Comparison of ENCODE assay signal across 9 mouse cellular contexts in genomic region chr1:75494878-75495548, GRCm38 (mm10). TPM values are rescaled to one million over a fixed set of nuclear protein-coding genes. Genes with fewer than 3 reads are reported as not detected.
DNase-seq lines count a peak whose midpoint lies in the region; ATAC-seq and TF ChIP-seq lines count a peak whose summit lies in the region.
"Had no signal": no experiment of that assay in that cellular context is flagged by ENCODE, and none has a peak within 500 bp of the region (broad histone marks: within the 10 kb centered on the region; RNA-seq: fewer than 3 reads in every experiment).

No protein-coding gene starts in this region.

- H3K27me3 ChIP-seq in G1E (ENCODE audit: insufficient read depth, low read length), result peaks cover 26% of the 10 kb centered on the region; the same call in 1 of the 2 replicates
- no peaks in the 10 kb centered on the region; the same call in 1 of the 2 replicates for H3K27me3 ChIP-seq in kidney, embryonic 14.5 days (ENCODE audit: control insufficient read depth, insufficient read depth, low read length)
- H3K27me3 ChIP-seq in midbrain, postnatal 0 days (ENCODE audit: insufficient read depth, low read length), result no peaks in the 10 kb centered on the region

- WGBS in kidney, embryonic 14.5 days, result 24% methylated on average over 12 of the region's 12 CpGs
- 43% methylated on average over 12 of the region's 12 CpGs for WGBS in midbrain, postnatal 0 days

- peak; percentile 87 for TF ChIP-seq CTCF in left cerebral cortex, adult 2 months (IDR thresholded peaks at IDR 0.05)
- peak; percentile 88 for TF ChIP-seq CTCF in G1E (IDR thresholded peaks at IDR 0.05; ENCODE audit: low read depth, low read length)
- TF ChIP-seq CTCF in midbrain, postnatal 0 days (IDR thresholded peaks at IDR 0.05), result peak; percentile 86

- H3K9me3 ChIP-seq in G1E (replicated peaks), result no peaks in the 10 kb centered on the region
- H3K9me3 ChIP-seq in kidney, embryonic 14.5 days (ENCODE audit: control insufficient read depth, low read length), result no peaks in the 10 kb centered on the region
- H3K9me3 ChIP-seq in midbrain, postnatal 0 days (ENCODE audit: low read length), result no peaks in the 10 kb centered on the region
- H3K9me3 ChIP-seq: liver, embryonic 13.5 days had no signal

- DNase-seq in left cerebral cortex, adult 2 months (ENCODE audit: extremely low spot score in 1 of 2, low spot score in 2 of 2), result peak in 1 of 2 experiments; percentile 49
- DNase-seq in left cerebral cortex, postnatal 10 days (ENCODE audit: extremely low spot score in 1 of 2, low spot score in 2 of 2), result no peak
- peak; percentile 47 for DNase-seq in G1E (ENCODE audit: low spot score)
- DNase-seq in embryo, embryonic 11.5 days (ENCODE audit: low read depth, low spot score), result peak; percentile 40
- DNase-seq in midbrain, postnatal 0 days (ENCODE audit: low spot score), result peak; percentile 73
- no peak for DNase-seq in left cerebral cortex, adult 11 months (ENCODE audit: low spot score)
- DNase-seq in left cerebral cortex, postnatal 14 days (ENCODE audit: low spot score in 2 of 2), result no peak
- DNase-seq: liver, embryonic 13.5 days had no signal

- no peaks in the 10 kb centered on the region for H3K36me3 ChIP-seq in G1E (replicated peaks)
- H3K36me3 ChIP-seq in kidney, embryonic 14.5 days (ENCODE audit: control insufficient read depth, insufficient read depth, low read length), result peaks cover 61% of the 10 kb centered on the region
- peaks cover 28% of the 10 kb centered on the region for H3K36me3 ChIP-seq in midbrain, postnatal 0 days (ENCODE audit: insufficient read depth, low read length)

- H3K4me2 ChIP-seq in kidney, embryonic 14.5 days (replicated peaks; ENCODE audit: low read depth, low read length), result no peak overlapping the region
- H3K4me2 ChIP-seq in midbrain, postnatal 0 days (ENCODE audit: low read depth, low read length, poor library complexity, severe bottlenecking), result no peak overlapping the region
- H3K4me2 ChIP-seq: liver, embryonic 13.5 days had no signal

- H3K4me3 ChIP-seq in left cerebral cortex, adult 2 months, result no peak overlapping the region
- H3K4me3 ChIP-seq in G1E (ENCODE audit: low read depth, low read length), result no peak overlapping the region
- no peak overlapping the region for H3K4me3 ChIP-seq in kidney, embryonic 14.5 days (ENCODE audit: low read length)
- no peak overlapping the region for H3K4me3 ChIP-seq in midbrain, postnatal 0 days (ENCODE audit: low read depth, low read length)
- H3K4me3 ChIP-seq: liver, embryonic 13.5 days had no signal

- H3K27ac ChIP-seq in left cerebral cortex, adult 2 months, result no peak overlapping the region
- H3K27ac ChIP-seq in kidney, embryonic 14.5 days (ENCODE audit: low read depth, low read length), result no peak overlapping the region
- no peak overlapping the region for H3K27ac ChIP-seq in midbrain, postnatal 0 days (ENCODE audit: low read depth, low read length)
- H3K27ac ChIP-seq: liver, embryonic 13.5 days had no signal

- peak; percentile 48; the same call in 1 of the 2 replicates for ATAC-seq in G1E (ENCODE audit: extremely low read depth, insufficient number of reproducible peaks, low FRiP score, poor library complexity, severe bottlenecking)
- peak; percentile 46; the same call in 1 of the 2 replicates for ATAC-seq in kidney, embryonic 14.5 days (ENCODE audit: low FRiP score, low TSS enrichment)
- no peak for ATAC-seq in midbrain, postnatal 0 days (ENCODE audit: low FRiP score)

- no peaks in the 10 kb centered on the region; the same call in 1 of the 2 replicates for H3K4me1 ChIP-seq in G1E (ENCODE audit: insufficient read depth, low read depth, low read length)
- no peaks in the 10 kb centered on the region for H3K4me1 ChIP-seq in kidney, embryonic 14.5 days (ENCODE audit: control insufficient read depth, insufficient read depth, low read length)
- H3K4me1 ChIP-seq in midbrain, postnatal 0 days (ENCODE audit: insufficient read depth, low read length), result no peaks in the 10 kb centered on the region
- H3K4me1 ChIP-seq: liver, embryonic 13.5 days had no signal

- no peak overlapping the region for H3K9ac ChIP-seq in kidney, embryonic 14.5 days (ENCODE audit: low read depth, low read length)
- no peak overlapping the region for H3K9ac ChIP-seq in midbrain, postnatal 0 days (replicated peaks; ENCODE audit: low read length, poor library complexity, severe bottlenecking)
- H3K9ac ChIP-seq: liver, embryonic 13.5 days had no signal

- intact Hi-C loops in left cerebral cortex, adult 2 months (cut with DNase I), result no loop called here
- intact Hi-C loops in left cerebral cortex, postnatal 10 days (cut with DNase I), result no loop called here
- intact Hi-C loops in left cerebral cortex, postnatal 14 days (cut with DNase I), result no loop called here

RNA-seq across cellular contexts. Expression of gene Obsl1, which starts 11.2 kb away (rescaled TPM):
- total RNA-seq in left cerebral cortex, adult 2 months (2021), result 10 to 100 TPM; 29.3 to 29.8 TPM
- total RNA-seq in left cerebral cortex, postnatal 10 days (2021), result 10 to 100 TPM; 35.1 to 39.4 TPM
- total RNA-seq in G1E (2014; fragmentation: Nextera tagmentation) (not detected in 2 replicates), G1E (2017) (0.05 and 0.17 TPM in 2 replicates)
- polyA plus RNA-seq in G1E (2012), result not detected in 2 replicates
- 79.8 and 83.2 TPM in 2 replicates for polyA plus RNA-seq in kidney, embryonic 14.5 days (2014; fragmentation: Nextera tagmentation; extraction: Ambion mirVana)
- total RNA-seq in midbrain, postnatal 0 days (2014; rRNA removed), result 40.7 and 45.9 TPM in 2 replicates
- polyA plus RNA-seq in midbrain, postnatal 0 days (2015; fragmentation: Nextera tagmentation; extraction: Ambion mirVana), result 24.2 TPM in 2 replicates
- total RNA-seq in left cerebral cortex, postnatal 14 days (2021), result 10 to 100 TPM; 33.4 to 35.1 TPM

RNA-seq across cellular contexts. Expression of gene Inha, which starts 11.9 kb away (rescaled TPM):
- 10 to 100 TPM; 24.8 to 30.1 TPM for total RNA-seq in left cerebral cortex, adult 2 months (2021)
- total RNA-seq in left cerebral cortex, postnatal 10 days (2021), result 10 to 100 TPM; 36.9 to 37.2 TPM
- not detected in 2 replicates for total RNA-seq in G1E (2014; fragmentation: Nextera tagmentation)
- not detected in 2 replicates for total RNA-seq in G1E (2017)
- polyA plus RNA-seq in G1E (2012), result not detected in 2 replicates
- polyA plus RNA-seq in kidney, embryonic 14.5 days (2014; fragmentation: Nextera tagmentation; extraction: Ambion mirVana), result 2.7 and 3.0 TPM in 2 replicates
- 30.9 and 33.3 TPM in 2 replicates for total RNA-seq in midbrain, postnatal 0 days (2014; rRNA removed)
- 22.5 and 23.2 TPM in 2 replicates for polyA plus RNA-seq in midbrain, postnatal 0 days (2015; fragmentation: Nextera tagmentation; extraction: Ambion mirVana)
- total RNA-seq in left cerebral cortex, postnatal 14 days (2021), result 10 to 100 TPM; 30.7 to 31.9 TPM

RNA-seq across cellular contexts. Expression of gene Tmem198, which starts 15.7 kb away (rescaled TPM):
- 100 to 1,000 TPM; 110 to 112 TPM for total RNA-seq in left cerebral cortex, adult 2 months (2021)
- 10 to 100 TPM; 58.2 to 59.3 TPM for total RNA-seq in left cerebral cortex, postnatal 10 days (2021)
- total RNA-seq in G1E (2014; fragmentation: Nextera tagmentation) (0.30 TPM in 1 of 2 replicates, not detected in the other), G1E (2017) (0.76 and 1.1 TPM in 2 replicates)
- 4.0 and 4.8 TPM in 2 replicates for polyA plus RNA-seq in G1E (2012)
- 0.62 and 1.1 TPM in 2 replicates for polyA plus RNA-seq in kidney, embryonic 14.5 days (2014; fragmentation: Nextera tagmentation; extraction: Ambion mirVana)
- 52.4 and 57.8 TPM in 2 replicates for total RNA-seq in midbrain, postnatal 0 days (2014; rRNA removed)
- polyA plus RNA-seq in midbrain, postnatal 0 days (2015; fragmentation: Nextera tagmentation; extraction: Ambion mirVana), result 49.4 and 50.4 TPM in 2 replicates
- 10 to 100 TPM; 76.1 to 77.3 TPM for total RNA-seq in left cerebral cortex, postnatal 14 days (2021)

RNA-seq across cellular contexts. Expression of gene Chpf, which starts 15.9 kb away (rescaled TPM):
- total RNA-seq in left cerebral cortex, adult 2 months (2021), result 10 to 100 TPM; 80.5 to 87.3 TPM
- 10 to 100 TPM; 79.8 to 80.6 TPM for total RNA-seq in left cerebral cortex, postnatal 10 days (2021)
- 19.9 and 23.6 TPM in 2 replicates for total RNA-seq in G1E (2014; fragmentation: Nextera tagmentation)
- total RNA-seq in G1E (2017), result 12.0 and 16.6 TPM in 2 replicates
- polyA plus RNA-seq in G1E (2012), result 119 and 121 TPM in 2 replicates
- 37.1 and 41.4 TPM in 2 replicates for polyA plus RNA-seq in kidney, embryonic 14.5 days (2014; fragmentation: Nextera tagmentation; extraction: Ambion mirVana)
- 125 and 132 TPM in 2 replicates for total RNA-seq in midbrain, postnatal 0 days (2014; rRNA removed)
- 60.0 and 60.8 TPM in 2 replicates for polyA plus RNA-seq in midbrain, postnatal 0 days (2015; fragmentation: Nextera tagmentation; extraction: Ambion mirVana)
- total RNA-seq in left cerebral cortex, postnatal 14 days (2021), result 10 to 100 TPM; 77.0 to 79.3 TPM

RNA-seq across cellular contexts. Expression of gene Stk11ip, which starts 26.3 kb away (rescaled TPM):
- total RNA-seq in left cerebral cortex, adult 2 months (2021), result 10 to 100 TPM; 34.3 to 35.8 TPM
- 10 to 100 TPM; 29.4 to 29.7 TPM for total RNA-seq in left cerebral cortex, postnatal 10 days (2021)
- total RNA-seq in G1E (2014; fragmentation: Nextera tagmentation) (25.2 and 35.2 TPM in 2 replicates), G1E (2017) (30.0 and 35.3 TPM in 2 replicates)
- polyA plus RNA-seq in G1E (2012), result 201 and 251 TPM in 2 replicates
- 15.3 and 22.0 TPM in 2 replicates for polyA plus RNA-seq in kidney, embryonic 14.5 days (2014; fragmentation: Nextera tagmentation; extraction: Ambion mirVana)
- total RNA-seq in midbrain, postnatal 0 days (2014; rRNA removed), result 28.8 and 32.7 TPM in 2 replicates
- 15.6 and 16.9 TPM in 2 replicates for polyA plus RNA-seq in midbrain, postnatal 0 days (2015; fragmentation: Nextera tagmentation; extraction: Ambion mirVana)
- total RNA-seq in left cerebral cortex, postnatal 14 days (2021), result 10 to 100 TPM; 30.6 to 32.7 TPM

Comparison
In these comparisons a context has a peak if more than half of its experiments do, and no peak if none do; other contexts are left out.
1. DNase-seq: peak in G1E (single experiment), embryo, embryonic 11.5 days (single experiment) and midbrain, postnatal 0 days (single experiment); none in left cerebral cortex, postnatal 10 days (0 of 2), left cerebral cortex, adult 11 months (single experiment) and left cerebral cortex, postnatal 14 days (0 of 2).
2. RNA of gene Obsl1, which starts 11.2 kb away (total RNA-seq): 40.7 to 45.9 TPM in midbrain, postnatal 0 days, 35.1 to 39.4 TPM in left cerebral cortex, postnatal 10 days, 33.4 to 35.1 TPM in left cerebral cortex, postnatal 14 days and 29.3 to 29.8 TPM in left cerebral cortex, adult 2 months; 0.05 to 0.17 TPM in G1E; every median in the first group is over 10 times any median in the second.
3. RNA of gene Inha, which starts 11.9 kb away (total RNA-seq): 36.9 to 37.2 TPM in left cerebral cortex, postnatal 10 days, 30.9 to 33.3 TPM in midbrain, postnatal 0 days, 30.7 to 31.9 TPM in left cerebral cortex, postnatal 14 days and 24.8 to 30.1 TPM in left cerebral cortex, adult 2 months; not detected in G1E; every median in the first group is over 10 times any median in the second.
4. RNA of gene Tmem198, which starts 15.7 kb away (total RNA-seq): 110 to 112 TPM in left cerebral cortex, adult 2 months, 76.1 to 77.3 TPM in left cerebral cortex, postnatal 14 days, 58.2 to 59.3 TPM in left cerebral cortex, postnatal 10 days and 52.4 to 57.8 TPM in midbrain, postnatal 0 days; 0.30 to 1.1 TPM in G1E; every median in the first group is over 10 times any median in the second.
5. Peak in every context shown above with its lines, with median percentiles within 50 percentile points of each other: CTCF ChIP-seq.